Mouse (Mus musculus): ENCODE data around the gene B3galnt1. TPM values are rescaled to one million over a fixed set of nuclear protein-coding genes. Genes with fewer than 3 reads are reported as not detected.
A peak's percentile ranks its signal among the peaks of the same experiment; 100 is the strongest.

The B3galnt1 gene
- polyA plus RNA-seq, 1 experiment from 2014 or later, result 44.2 TPM

DNA sequence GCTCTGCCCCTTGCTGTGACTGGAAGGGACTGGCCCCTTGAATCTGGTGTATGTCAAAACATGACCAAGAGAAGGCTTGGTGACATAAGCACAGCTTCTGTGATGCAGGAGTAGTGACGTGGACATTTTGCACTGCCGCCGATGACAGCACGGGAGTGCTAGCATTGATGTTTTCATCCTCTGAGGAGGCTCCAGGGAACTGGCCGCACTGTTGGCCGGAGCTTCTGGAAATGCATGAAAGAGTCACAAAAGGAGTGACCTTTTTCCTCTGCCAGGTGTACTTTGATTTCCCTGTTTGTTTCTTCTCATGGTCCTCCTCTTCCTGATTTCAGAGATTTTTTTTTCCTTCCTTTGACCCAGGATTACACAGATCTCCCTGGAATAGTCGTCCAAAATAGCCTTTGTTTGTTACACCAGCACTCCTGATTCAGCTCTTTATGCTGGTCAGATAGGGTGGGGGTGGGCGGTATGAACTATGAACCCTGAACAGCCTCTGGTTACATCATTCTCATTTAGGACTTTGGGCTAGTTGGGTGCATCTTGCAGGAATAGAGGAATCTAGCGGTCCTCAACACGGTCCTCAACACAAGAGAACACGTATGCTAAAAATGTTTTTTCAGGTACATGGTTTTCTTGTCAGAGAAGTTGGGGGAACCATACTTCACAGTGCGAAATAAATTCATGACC lies 42.5 kb downstream of the B3galnt1 start:
- 84% methylated on average over 12 of the region's 12 CpGs for WGBS
- Histone ChIP-seq H3K27me3 (ENCODE audit: control insufficient read depth, insufficient read depth, low read length) (no peaks in the 10 kb centered on the region), H3K4me2 (ENCODE audit: low read depth) (no peak overlapping the region), H3K27ac (ENCODE audit: low read depth, low read length) (no peak overlapping the region), H3K4me1 (ENCODE audit: control insufficient read depth, insufficient read depth, low read length) (no peaks in the 10 kb centered on the region), H3K36me3 (ENCODE audit: control insufficient read depth, insufficient read depth, low read length) (no peaks in the 10 kb centered on the region), H3K9me3 (ENCODE audit: control insufficient read depth, low read length) (no peaks in the 10 kb centered on the region), H3K4me3 (ENCODE audit: low read depth, low read length) (no peak overlapping the region), H3K9ac (ENCODE audit: low read length) (no peak overlapping the region)
- no peak for ATAC-seq (ENCODE audit: insufficient read depth, low FRiP score, low TSS enrichment)
- no peak for DNase-seq (ENCODE audit: low spot score)

DNA sequence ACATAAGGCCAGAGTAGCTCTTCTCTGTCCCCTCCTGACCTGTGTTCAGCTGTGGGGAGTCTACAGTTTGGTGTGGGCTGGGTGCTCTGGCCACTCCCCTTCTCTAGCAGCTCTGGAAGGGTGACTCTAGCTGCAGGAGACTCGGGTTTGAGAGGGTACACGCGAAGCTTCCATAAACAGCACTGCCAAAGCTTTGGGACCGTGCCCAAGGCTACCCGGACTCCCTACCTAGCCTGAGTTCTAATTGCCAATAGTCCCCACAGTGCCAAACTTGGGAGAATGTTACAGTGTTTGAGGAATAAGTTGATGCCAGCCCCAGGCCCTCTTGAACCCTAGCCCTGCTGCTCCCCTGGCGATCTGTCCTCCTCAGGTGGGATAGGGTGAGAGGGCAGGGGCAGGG lies 43.2 kb downstream of the B3galnt1 start:
- no peak for DNase-seq (ENCODE audit: low spot score)
- Histone ChIP-seq H3K4me1 (ENCODE audit: control insufficient read depth, insufficient read depth, low read length) (no peaks in the 10 kb centered on the region), H3K36me3 (ENCODE audit: control insufficient read depth, insufficient read depth, low read length) (no peaks in the 10 kb centered on the region), H3K9ac (ENCODE audit: low read length) (no peak overlapping the region), H3K27ac (ENCODE audit: low read depth, low read length) (no peak overlapping the region), H3K9me3 (ENCODE audit: control insufficient read depth, low read length) (no peaks in the 10 kb centered on the region), H3K27me3 (ENCODE audit: control insufficient read depth, insufficient read depth, low read length) (no peaks in the 10 kb centered on the region), H3K4me2 (ENCODE audit: low read depth) (no peak overlapping the region), H3K4me3 (ENCODE audit: low read depth, low read length) (no peak overlapping the region)
- WGBS, result 89% methylated on average over 6 of the region's 6 CpGs
- no peak for ATAC-seq (ENCODE audit: insufficient read depth, low FRiP score, low TSS enrichment)

DNA sequence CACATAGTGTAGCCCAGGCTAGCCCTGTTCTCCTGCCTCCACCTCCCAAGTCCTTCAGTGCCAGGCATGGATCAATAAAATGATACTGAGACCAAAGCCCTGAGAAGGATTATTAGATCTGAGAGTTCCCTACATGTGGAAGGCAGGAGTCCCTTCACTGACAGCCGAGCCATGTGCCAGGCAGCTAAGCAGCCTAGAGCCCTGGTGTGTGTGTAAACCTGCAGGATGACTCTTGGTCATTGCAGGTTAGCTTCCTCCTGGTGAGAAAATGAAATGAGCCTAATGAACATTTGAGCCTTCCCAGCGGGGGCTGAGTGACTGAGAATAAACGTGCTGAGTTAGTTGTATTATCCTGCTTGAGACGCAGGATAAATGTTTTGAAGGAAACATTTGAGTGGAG lies 49.2 kb downstream of the B3galnt1 start:
- Histone ChIP-seq H3K4me2 (ENCODE audit: low read depth) (no peak overlapping the region), H3K27me3 (ENCODE audit: control insufficient read depth, insufficient read depth, low read length) (no peaks in the 10 kb centered on the region), H3K4me1 (ENCODE audit: control insufficient read depth, insufficient read depth, low read length) (no peaks in the 10 kb centered on the region), H3K9me3 (ENCODE audit: control insufficient read depth, low read length) (no peaks in the 10 kb centered on the region), H3K27ac (ENCODE audit: low read depth, low read length) (no peak overlapping the region), H3K4me3 (ENCODE audit: low read depth, low read length) (no peak overlapping the region), H3K9ac (ENCODE audit: low read length) (no peak overlapping the region), H3K36me3 (ENCODE audit: control insufficient read depth, insufficient read depth, low read length) (no peaks in the 10 kb centered on the region)
- DNase-seq (ENCODE audit: low spot score), result no peak
- ATAC-seq (ENCODE audit: insufficient read depth, low FRiP score, low TSS enrichment), result no peak
- 81% methylated on average over 4 of the region's 4 CpGs for WGBS

DNA sequence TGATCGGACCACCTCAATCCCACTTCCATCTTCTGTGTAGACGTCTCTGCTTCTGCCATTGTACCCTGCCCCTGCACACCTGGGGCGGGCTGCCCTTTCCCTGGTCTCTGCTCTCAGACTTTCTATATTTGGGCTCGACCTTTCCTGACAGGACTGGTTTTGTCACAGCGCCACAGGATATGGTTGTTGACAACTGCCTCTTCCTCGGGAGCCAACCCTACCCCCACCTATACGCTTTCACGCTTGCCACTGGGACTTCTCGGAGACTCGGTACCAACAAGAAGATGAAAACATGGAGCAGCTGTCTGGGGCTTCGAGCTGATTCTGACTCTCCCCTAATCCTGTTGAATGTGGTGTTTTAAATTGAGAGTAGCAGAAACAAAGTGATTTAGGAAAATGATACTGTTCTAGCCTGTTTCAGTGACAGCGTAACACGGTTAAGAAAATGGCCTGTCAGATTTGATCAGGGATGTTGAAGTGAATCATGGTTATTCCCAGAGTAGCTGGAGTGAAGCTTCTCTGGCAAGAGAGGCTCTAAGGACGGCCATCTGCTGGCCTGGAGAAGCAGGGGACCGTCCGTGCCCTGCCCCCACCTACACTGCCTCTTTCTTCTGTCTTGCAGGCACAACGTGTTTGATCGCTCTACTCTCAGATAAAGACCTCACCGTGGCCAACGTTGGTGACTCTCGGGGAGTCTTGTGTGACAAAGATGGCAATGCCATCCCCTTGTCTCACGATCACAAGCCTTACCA lies 49.9 kb downstream of the B3galnt1 start:
- ATAC-seq (ENCODE audit: insufficient read depth, low FRiP score, low TSS enrichment), result no peak
- 88% methylated on average over 22 of the region's 22 CpGs for WGBS
- no peak overlapping the region for H3K9ac ChIP-seq (ENCODE audit: low read length)
- no peak for DNase-seq (ENCODE audit: low spot score)
- no peaks in the 10 kb centered on the region for H3K4me1 ChIP-seq (ENCODE audit: control insufficient read depth, insufficient read depth, low read length)
- H3K36me3 ChIP-seq (ENCODE audit: control insufficient read depth, insufficient read depth, low read length), result no peaks in the 10 kb centered on the region
- H3K4me2 ChIP-seq (ENCODE audit: low read depth), result no peak overlapping the region
- H3K27ac ChIP-seq (ENCODE audit: low read depth, low read length), result no peak overlapping the region
- no peaks in the 10 kb centered on the region for H3K9me3 ChIP-seq (ENCODE audit: control insufficient read depth, low read length)
- H3K4me3 ChIP-seq (ENCODE audit: low read depth, low read length), result no peak overlapping the region
- no peaks in the 10 kb centered on the region for H3K27me3 ChIP-seq (ENCODE audit: control insufficient read depth, insufficient read depth, low read length)

DNA sequence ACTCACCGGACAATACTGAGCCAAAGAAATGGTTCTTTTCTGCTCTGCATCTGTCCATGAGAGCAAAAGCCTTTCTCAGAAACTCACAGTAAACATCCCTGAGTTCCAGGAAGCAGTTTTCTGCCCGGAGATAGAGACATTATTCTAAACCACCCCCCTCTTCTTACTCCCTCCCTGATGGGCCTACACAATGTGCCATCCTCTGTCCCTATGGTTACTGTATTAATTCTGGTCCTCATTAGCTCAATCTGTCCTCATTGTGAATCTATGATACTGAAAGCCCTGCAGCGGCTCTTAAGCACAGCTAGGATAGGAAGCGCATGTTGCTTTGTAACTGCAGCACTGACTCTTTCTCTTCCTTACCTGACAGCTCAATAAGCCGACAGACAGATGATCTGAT lies 53.7 kb downstream of the B3galnt1 start:
- Histone ChIP-seq H3K4me3 (ENCODE audit: low read depth, low read length) (no peak overlapping the region), H3K36me3 (ENCODE audit: control insufficient read depth, insufficient read depth, low read length) (no peaks in the 10 kb centered on the region), H3K4me2 (ENCODE audit: low read depth) (no peak overlapping the region), H3K27me3 (ENCODE audit: control insufficient read depth, insufficient read depth, low read length) (no peaks in the 10 kb centered on the region), H3K27ac (ENCODE audit: low read depth, low read length) (no peak overlapping the region), H3K9ac (ENCODE audit: low read length) (no peak overlapping the region), H3K9me3 (ENCODE audit: control insufficient read depth, low read length) (no peaks in the 10 kb centered on the region), H3K4me1 (ENCODE audit: control insufficient read depth, insufficient read depth, low read length) (no peaks in the 10 kb centered on the region)
- DNase-seq (ENCODE audit: low spot score) (no peak), ATAC-seq (ENCODE audit: insufficient read depth, low FRiP score, low TSS enrichment) (no peak)
- 80% methylated on average over 5 of the region's 5 CpGs for WGBS

DNA sequence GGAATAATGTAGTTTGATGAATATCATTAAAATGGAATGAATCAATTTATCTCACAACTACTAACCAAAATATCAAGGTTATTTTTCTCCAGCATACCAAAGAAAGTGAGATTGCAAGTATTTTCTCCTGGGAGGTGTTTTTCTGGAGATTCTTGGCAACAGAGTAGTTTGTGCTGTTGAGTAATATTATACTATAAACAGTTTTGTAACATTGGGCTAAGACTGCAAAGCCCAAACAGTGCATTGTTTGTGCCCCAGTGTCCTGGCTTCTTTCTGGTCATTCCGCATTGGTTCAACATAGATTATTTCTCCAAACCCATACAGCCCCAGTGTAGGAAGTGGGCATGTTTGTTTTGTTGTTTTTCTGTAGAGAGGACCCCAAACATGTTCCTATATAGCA lies 55.0 kb downstream of the B3galnt1 start:
- no peaks in the 10 kb centered on the region for H3K36me3 ChIP-seq (ENCODE audit: control insufficient read depth, insufficient read depth, low read length)
- no peaks in the 10 kb centered on the region for H3K9me3 ChIP-seq (ENCODE audit: control insufficient read depth, low read length)
- DNase-seq (ENCODE audit: low spot score), result no peak
- H3K9ac ChIP-seq (ENCODE audit: low read length), result no peak overlapping the region
- H3K4me2 ChIP-seq (ENCODE audit: low read depth), result no peak overlapping the region
- no peak overlapping the region for H3K27ac ChIP-seq (ENCODE audit: low read depth, low read length)
- H3K27me3 ChIP-seq (ENCODE audit: control insufficient read depth, insufficient read depth, low read length), result no peaks in the 10 kb centered on the region
- H3K4me1 ChIP-seq (ENCODE audit: control insufficient read depth, insufficient read depth, low read length), result no peaks in the 10 kb centered on the region
- ATAC-seq (ENCODE audit: insufficient read depth, low FRiP score, low TSS enrichment), result no peak
- no peak overlapping the region for H3K4me3 ChIP-seq (ENCODE audit: low read depth, low read length)
- WGBS, result 97% methylated on average over 1 of the region's 1 CpGs

DNA sequence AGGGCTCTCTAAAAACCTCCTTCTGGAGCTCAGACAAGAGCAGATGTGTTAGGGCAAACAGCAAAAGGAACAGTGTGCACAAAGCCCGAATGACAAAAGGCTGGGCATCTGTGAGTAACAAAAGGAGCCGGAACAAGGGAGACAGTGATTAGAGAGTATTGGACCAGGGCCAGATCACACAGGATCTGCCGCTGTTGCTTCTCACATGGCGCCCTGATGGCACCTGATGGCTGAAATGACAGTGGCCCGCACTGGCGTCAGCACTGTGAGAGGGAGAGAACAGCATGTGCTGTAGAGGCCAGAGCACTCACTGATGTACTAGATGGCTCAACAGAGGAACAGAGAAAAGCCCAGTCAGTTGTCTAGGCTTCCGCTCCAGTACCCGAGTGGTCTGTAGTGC lies 55.8 kb downstream of the B3galnt1 start:
- peak; percentile 45; the same call in 1 of the 2 replicates for ATAC-seq (ENCODE audit: insufficient read depth, low FRiP score, low TSS enrichment)
- Histone ChIP-seq H3K36me3 (ENCODE audit: control insufficient read depth, insufficient read depth, low read length) (no peaks in the 10 kb centered on the region), H3K9ac (ENCODE audit: low read length) (no peak overlapping the region), H3K4me3 (ENCODE audit: low read depth, low read length) (no peak overlapping the region), H3K9me3 (ENCODE audit: control insufficient read depth, low read length) (no peaks in the 10 kb centered on the region), H3K27me3 (ENCODE audit: control insufficient read depth, insufficient read depth, low read length) (no peaks in the 10 kb centered on the region), H3K4me1 (ENCODE audit: control insufficient read depth, insufficient read depth, low read length) (no peaks in the 10 kb centered on the region), H3K27ac (ENCODE audit: low read depth, low read length) (no peak overlapping the region), H3K4me2 (ENCODE audit: low read depth) (no peak overlapping the region)
- DNase-seq (ENCODE audit: low spot score), result peak; percentile 43
- WGBS, result 71% methylated on average over 8 of the region's 8 CpGs

DNA sequence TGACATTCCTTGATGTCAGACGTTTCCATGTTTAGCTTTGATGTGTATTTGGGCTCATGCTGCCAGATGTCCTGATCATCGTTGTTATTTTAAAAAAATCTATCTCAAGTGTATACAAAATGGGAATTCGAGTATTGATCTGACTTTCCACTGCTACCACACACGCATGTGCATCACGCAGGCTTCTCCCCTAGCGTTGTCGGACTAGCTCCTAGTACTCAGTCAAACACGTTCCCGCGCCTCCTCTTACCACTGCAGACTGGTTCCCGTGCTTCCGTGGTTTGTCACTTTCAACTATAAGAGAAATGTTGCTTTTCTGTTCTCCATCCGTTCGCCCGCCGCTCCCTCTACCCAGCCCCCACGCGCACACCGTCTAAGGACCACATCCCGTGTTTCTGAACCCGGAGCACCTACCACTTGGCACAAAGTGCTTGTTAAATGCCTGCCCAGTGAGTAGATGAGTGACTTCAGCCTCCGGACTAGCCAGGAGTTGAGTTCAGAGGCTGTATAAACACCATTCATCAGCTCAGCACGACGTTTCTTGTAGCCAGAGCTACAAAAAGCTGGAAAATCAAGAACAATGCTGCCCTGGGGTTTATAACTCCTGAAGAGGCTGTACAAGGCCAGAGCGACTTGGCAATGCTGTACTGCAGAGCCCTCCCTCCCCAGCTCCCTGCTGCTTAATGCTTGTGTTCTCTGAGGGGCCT lies 62.7 kb downstream of the B3galnt1 start:
- DNase-seq (ENCODE audit: low spot score) (peak; percentile 68), ATAC-seq (ENCODE audit: insufficient read depth, low FRiP score, low TSS enrichment) (peak; percentile 60)
- H3K4me3 ChIP-seq (ENCODE audit: low read depth, low read length), result no peak overlapping the region
- H3K27ac ChIP-seq (ENCODE audit: low read depth, low read length), result no peak overlapping the region
- no peaks in the 10 kb centered on the region for H3K36me3 ChIP-seq (ENCODE audit: control insufficient read depth, insufficient read depth, low read length)
- 36% methylated on average over 25 of the region's 25 CpGs for WGBS
- H3K9me3 ChIP-seq (ENCODE audit: control insufficient read depth, low read length), result no peaks in the 10 kb centered on the region
- H3K9ac ChIP-seq (ENCODE audit: low read length), result no peak overlapping the region
- H3K27me3 ChIP-seq (ENCODE audit: control insufficient read depth, insufficient read depth, low read length), result no peaks in the 10 kb centered on the region
- no peak overlapping the region for H3K4me2 ChIP-seq (ENCODE audit: low read depth)
- H3K4me1 ChIP-seq (ENCODE audit: control insufficient read depth, insufficient read depth, low read length), result peaks cover 5% of the 10 kb centered on the region

All from neural tube, embryonic 11.5 days (tissue).